Mouse (Mus musculus) liver, adult 2 months (tissue): Measurements from ENCODE around the gene Cd46.

ENCODE experiments used
- CTCF ChIP-seq: fragments of 200-500 bp; IDR thresholded peaks from 2 replicates; pipeline ENCODE4 v1.5.1; 2011; ENCODE audit warnings: low read depth, low read length, control low read depth
- POLR2A ChIP-seq: fragments of 200-500 bp; IDR thresholded peaks from 2 replicates; pipeline ENCODE4 v1.6.1; 2011; ENCODE audit warnings: low read length, control low read depth; ENCODE audit not compliant: insufficient read depth; ENCODE audit errors: extremely low read depth

GRCm38 (mm10) chr1:195032738-195033137 lies 59.3 kb downstream of the Cd46 start:
- TF ChIP-seq CTCF = no peak
- TF ChIP-seq POLR2A = no peak
